Mouse (Mus musculus): ENCODE measurements around the gene Tmed5. TPM values are rescaled to one million over a fixed set of nuclear protein-coding genes. Genes with fewer than 3 reads are reported as not detected.

Gene Tmed5
- polyA plus RNA-seq, 1 experiment: 28.2 TPM

Other genes starting within 250 kb of the Tmed5 start
- gene Rpl5, start 232.1 kb downstream of the Tmed5 start, polyA plus RNA-seq (2012; rRNA removed): 155 and 183 TPM in 2 replicates
- gene Fam69a, start 145.5 kb downstream of the Tmed5 start, polyA plus RNA-seq (2012; rRNA removed): 16.6 and 17.4 TPM in 2 replicates
- 14.8 and 16.8 TPM in 2 replicates for gene Mtf2, start 66.9 kb downstream of the Tmed5 start, polyA plus RNA-seq (2012; rRNA removed)
- 0.11 and 0.22 TPM in 2 replicates for gene Ccdc18, start 255 bp upstream of the Tmed5 start, polyA plus RNA-seq (2012; rRNA removed)
- 23.5 and 27.0 TPM in 2 replicates for gene Dr1, start 136.3 kb upstream of the Tmed5 start, polyA plus RNA-seq (2012; rRNA removed)
- 8.7 and 9.1 TPM in 2 replicates for gene Pigg, start 180.0 kb upstream of the Tmed5 start, polyA plus RNA-seq (2012; rRNA removed)
- 1.7 and 1.8 TPM in 2 replicates for gene Gm42517, start 235.3 kb upstream of the Tmed5 start, polyA plus RNA-seq (2012; rRNA removed)

All from urinary bladder, adult 2 months (tissue).